Mouse (Mus musculus) liver, embryonic 14.5 days (tissue): Measurements from ENCODE around the gene Htt. TPM values are rescaled to one million over a fixed set of nuclear protein-coding genes. Genes with fewer than 3 reads are reported as not detected.

Experiments
- ATAC-seq: fragments of 200-750 bp; cut with Nextera tagmentation; 2 replicates; pipeline ENCODE4 v1.8.0; 2017; ENCODE audit warnings: moderate number of reproducible peaks, mild to moderate bottlenecking, moderate library complexity; ENCODE audit not compliant: insufficient read depth
- DNase-seq, 3 experiments: peaks; one replicate each; pipeline ENCODE4 v3.0.0-alpha.2; 2012 to 2013; ENCODE audit warnings: low read depth in 3 of 3, low spot score in 3 of 3
- H3K27ac ChIP-seq: fragments of 300-500 bp; sonication (generic); 2 replicates; pipeline ENCODE4 v1.5.1; 2014; ENCODE audit warnings: moderate library complexity, mild to moderate bottlenecking, control low read depth, inconsistent platforms
- H3K27me3 ChIP-seq: fragments of 300-500 bp; sonication (generic); 2 replicates; pipeline ENCODE4 v1.6.1; 2014; ENCODE audit warnings: mild to moderate bottlenecking, low read length, moderate library complexity; ENCODE audit not compliant: control insufficient read depth, insufficient read depth
- H3K36me3 ChIP-seq: fragments of 300-500 bp; sonication (generic); replicated peaks from 2 replicates; pipeline ENCODE4 v1.6.1; 2014; ENCODE audit warnings: low read depth; ENCODE audit not compliant: control insufficient read depth, insufficient read depth
- H3K4me1 ChIP-seq, 2 experiments: fragments of 200-500 bp in 1 of 2; fragments of 300-500 bp in 1 of 2; sonication (generic) in 1 of 2; replicated peaks; 2 replicates each; pipeline ENCODE4 v1.6.1; 2012 to 2014; ENCODE audit warnings: antibody characterized with exemption in 1 of 2, inconsistent platforms in 1 of 2, low read length in 1 of 2; ENCODE audit not compliant: control insufficient read depth in 2 of 2, insufficient read depth in 2 of 2
- H3K4me2 ChIP-seq: fragments of 300-500 bp; sonication (generic); 2 replicates; pipeline ENCODE4 v1.6.1; 2014; ENCODE audit warnings: low read depth, mild to moderate bottlenecking, control low read depth, moderate library complexity
- H3K4me3 ChIP-seq, 2 experiments: fragments of 200-500 bp in 1 of 2; fragments of 300-500 bp in 1 of 2; sonication (generic) in 1 of 2; 2 replicates each; pipeline ENCODE4 v1.5.1; 2012 to 2014; ENCODE audit warnings: low read depth in 2 of 2, low read length in 2 of 2, mild to moderate bottlenecking in 2 of 2, control low read depth in 1 of 2, inconsistent platforms in 1 of 2, moderate library complexity in 1 of 2; ENCODE audit not compliant: insufficient read depth in 1 of 2
- H3K9ac ChIP-seq: fragments of 300-500 bp; sonication (generic); replicated peaks from 2 replicates; pipeline ENCODE4 v1.6.1; 2014; ENCODE audit warnings: mild to moderate bottlenecking, control low read depth, moderate library complexity
- H3K9me3 ChIP-seq: fragments of 300-500 bp; sonication (generic); 2 replicates; pipeline ENCODE4 v1.6.1; 2016; ENCODE audit warnings: low read length, mixed read lengths; ENCODE audit not compliant: control insufficient read depth
- CTCF ChIP-seq: IDR thresholded peaks from 2 replicates; pipeline ENCODE4 v1.5.1; 2016; ENCODE audit warnings: antibody characterized with exemption, low read depth, control low read depth
- EP300 ChIP-seq: IDR thresholded peaks from 2 replicates; pipeline ENCODE4 v1.6.1; 2016; ENCODE audit warnings: antibody characterized with exemption, low read depth
- WGBS: fragments of 180-500 bp; shearing (Covaris S2); extraction: QIAGEN DNeasy Blood & Tissue Kit; methylation state at CpG from one replicate; pipeline ENCODE4 v1.1.7; 2014; ENCODE audit not compliant: insufficient replicate concordance; 5-methylcytosine and 5-hydroxymethylcytosine counted together
- polyA plus RNA-seq, 2 experiments: library from polyadenylated mRNA; depleted of rRNA in 1 of 2; stranded (reverse) in 1 of 2; unstranded in 1 of 2; fragments of >200 nt; fragmentation: Nextera tagmentation in 1 of 2; extraction: Ambion mirVana in 1 of 2; gene quantifications; 2 replicates each; pipeline versions ENCODE4 v1.2.1 to v1.2.3; 2012 to 2014

Htt gene
- polyA plus RNA-seq, 2 experiments: 4.8 to 6.3 TPM

GRCm38 (mm10) chr5:34902371-34902770 lies 140.8 kb downstream of the Htt start:
- H3K27me3 ChIP-seq: no peaks in the 10 kb centered on the region
- H3K4me1 ChIP-seq: peaks cover 0 to 1% of the 10 kb centered on the region in 2 experiments; a peak in 2 of 4 replicates
- H3K9ac ChIP-seq: no peak overlapping the region
- H3K4me3 ChIP-seq: no peak overlapping the region
- no peak for DNase-seq
- peaks cover 29% of the 10 kb centered on the region for H3K36me3 ChIP-seq
- ATAC-seq: no peak
- H3K27ac ChIP-seq: no peak overlapping the region
- H3K4me2 ChIP-seq: no peak overlapping the region
- no peak for TF ChIP-seq CTCF
- TF ChIP-seq EP300: no peak
- no peaks in the 10 kb centered on the region for H3K9me3 ChIP-seq

GRCm38 (mm10) chr5:34902811-34903385 lies 141.4 kb downstream of the Htt start:
- no peak for ATAC-seq
- TF ChIP-seq EP300 (no peak), CTCF (no peak)
- H3K27ac ChIP-seq: no peak overlapping the region
- H3K4me1 ChIP-seq: no peaks in the 10 kb centered on the region
- DNase-seq: no peak
- H3K4me2 ChIP-seq: no peak overlapping the region
- H3K9me3 ChIP-seq: no peaks in the 10 kb centered on the region
- H3K9ac ChIP-seq: no peak overlapping the region
- no peaks in the 10 kb centered on the region for H3K27me3 ChIP-seq
- H3K36me3 ChIP-seq: peaks cover 29% of the 10 kb centered on the region
- H3K4me3 ChIP-seq: no peak overlapping the region
- WGBS: 90% methylated on average over 5 of the region's 5 CpGs

GRCm38 (mm10) chr5:34904412-34904811 lies 142.9 kb downstream of the Htt start:
- Histone ChIP-seq H3K9me3 (no peaks in the 10 kb centered on the region), H3K4me1 (peaks cover 3 to 4% of the 10 kb centered on the region in 2 experiments), H3K4me2 (no peak overlapping the region), H3K4me3 (no peak overlapping the region), H3K27ac (no peak overlapping the region), H3K27me3 (no peaks in the 10 kb centered on the region), H3K9ac (no peak overlapping the region), H3K36me3 (peaks cover 24% of the 10 kb centered on the region)
- DNase-seq: no peak
- TF ChIP-seq CTCF (no peak), EP300 (no peak)
- no peak for ATAC-seq

- H3K27ac ChIP-seq: no peak overlapping the region
- peaks cover 23 to 24% of the 10 kb centered on the region in 2 experiments for H3K4me1 ChIP-seq
- no peak overlapping the region for H3K4me3 ChIP-seq
- peaks cover 17% of the 10 kb centered on the region for H3K36me3 ChIP-seq
- 85% methylated on average over 4 of the region's 4 CpGs for WGBS
- no peaks in the 10 kb centered on the region for H3K27me3 ChIP-seq
- H3K4me2 ChIP-seq: no peak overlapping the region
- no peak for DNase-seq
- no peak for TF ChIP-seq CTCF
- no peak for TF ChIP-seq EP300
- H3K9me3 ChIP-seq: no peaks in the 10 kb centered on the region
- H3K9ac ChIP-seq: no peak overlapping the region
- ATAC-seq: no peak
Measured at GRCm38 (mm10) chr5:34907230-34907629, 145.7 kb downstream of the Htt start.

GRCm38 (mm10) chr5:34907910-34908725 lies 146.6 kb downstream of the Htt start, which contains the start of gene Msantd1:
Gene Msantd1, plus strand, starts transcription at chr5:34908012.
- no peak within 1 kb of the TSS for H3K4me2 ChIP-seq
- no peaks in the 10 kb centered on the region for H3K9me3 ChIP-seq
- no peaks in the 10 kb centered on the region for H3K27me3 ChIP-seq
- WGBS: 82% methylated on average over 6 of the region's 6 CpGs
- ATAC-seq (no peak), DNase-seq (no peak)
- peaks cover 13% of the 10 kb centered on the region for H3K36me3 ChIP-seq
- TF ChIP-seq EP300 (no peak), CTCF (no peak)
- no peak within 1 kb of the TSS for H3K4me3 ChIP-seq
- H3K27ac ChIP-seq: no peak within 1 kb of the TSS; the same call in none of the 2 replicates
- no peak within 1 kb of the TSS for H3K9ac ChIP-seq
- H3K4me1 ChIP-seq: peaks cover 23 to 24% of the 10 kb centered on the region in 2 experiments
